Mouse (Mus musculus) B cell, adult 2 months (primary cell): ENCODE data around the gene Sntn.

Source experiments
- DNase-seq, 2 experiments: peaks; one replicate each; pipeline ENCODE4 v3.0.0; 2022

Sntn gene

DNA sequence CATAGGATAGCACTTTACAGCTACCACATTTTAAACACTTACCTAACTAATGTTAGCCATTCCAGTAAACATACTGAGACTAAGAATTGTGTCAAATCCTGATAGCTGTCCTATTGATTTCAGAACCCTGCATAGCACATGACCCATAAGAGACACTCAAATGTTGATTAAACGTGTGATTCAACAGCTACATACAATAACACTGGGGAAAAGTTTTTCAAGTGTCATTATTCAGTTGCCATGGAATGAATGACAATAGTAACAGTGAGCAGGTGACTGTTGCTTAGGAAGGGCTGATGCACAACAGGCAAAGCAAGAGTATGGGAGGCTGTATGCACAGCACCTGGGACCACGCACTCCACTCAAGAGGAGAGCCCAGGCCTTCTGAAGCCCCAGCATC, at the start of gene Sntn:
Sntn (plus strand) TSS at position 301 of the 400 bp plus-strand sequence.
- DNase-seq: no peak

DNA sequence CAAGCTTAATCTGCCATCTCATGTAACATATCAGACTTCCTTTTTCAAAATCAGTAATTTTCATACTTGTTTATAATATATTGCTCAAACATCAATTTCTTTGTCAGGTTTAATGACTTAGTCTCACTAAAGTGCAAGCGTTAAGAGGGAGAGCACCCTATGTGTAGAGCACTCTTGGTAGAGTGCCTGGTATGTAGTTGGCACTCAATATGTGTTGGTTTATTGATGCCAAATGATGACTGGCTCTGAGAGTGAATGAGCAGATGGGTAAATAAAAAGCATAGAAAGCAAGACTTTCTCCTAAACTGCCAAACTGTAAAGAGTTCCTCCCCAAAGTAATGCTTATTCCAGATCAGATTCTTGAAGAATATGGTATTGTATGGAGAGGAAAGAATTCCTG, 20.8 kb upstream of the Sntn start:
- no peak for DNase-seq

DNA sequence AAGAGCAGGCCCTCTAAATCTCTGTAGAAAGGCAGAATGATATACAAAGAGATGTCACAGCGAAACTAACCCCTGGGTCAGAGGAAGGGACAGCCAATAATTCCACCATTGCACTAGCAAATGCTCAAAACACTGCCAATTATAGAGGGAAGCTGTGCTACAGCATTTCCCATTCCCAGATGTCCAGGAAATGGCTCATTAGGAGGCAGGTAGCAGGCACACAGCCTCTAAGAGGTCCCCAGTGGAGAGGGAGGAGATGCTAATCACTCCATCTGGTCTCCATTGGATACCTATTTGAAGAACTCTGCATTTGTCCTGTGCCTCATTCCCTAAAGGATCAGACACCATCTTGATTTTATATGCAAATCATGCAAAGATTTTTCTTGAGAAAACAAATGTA, 19.6 kb upstream of the Sntn start:
- no peak for DNase-seq

DNA sequence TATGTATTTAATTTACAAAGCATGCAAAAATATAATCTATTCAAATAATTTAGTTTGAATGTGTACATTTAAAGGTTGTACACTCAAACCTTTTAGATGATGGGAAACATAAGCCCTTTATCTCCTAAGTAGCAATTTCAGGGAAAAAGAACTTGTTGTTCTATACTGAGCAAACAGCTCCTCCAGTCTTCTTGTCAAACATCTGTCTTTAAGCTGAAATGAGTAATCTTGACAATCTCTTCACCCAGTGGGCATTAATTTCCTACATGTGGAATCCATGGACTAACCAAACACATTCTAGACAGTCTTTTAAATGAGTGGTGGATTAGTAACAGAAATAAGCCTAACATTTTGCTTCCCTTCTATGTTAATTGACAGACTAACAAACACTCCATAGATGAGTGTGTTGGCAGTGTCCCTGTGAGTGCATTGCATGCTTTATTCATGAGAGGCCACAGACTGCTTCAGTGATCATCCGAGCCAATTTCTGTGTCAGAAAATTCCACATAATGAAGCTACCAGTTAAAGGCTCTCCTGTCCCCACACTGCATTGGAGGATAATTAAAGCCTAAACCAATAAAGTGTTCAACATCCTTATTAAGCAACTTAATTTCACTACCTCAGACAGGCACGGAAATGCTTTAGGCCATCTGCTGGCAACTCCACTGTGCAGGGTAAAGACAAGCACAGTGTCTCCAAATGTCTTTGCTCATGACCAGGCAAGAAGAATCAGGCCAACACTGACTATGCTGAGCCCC, 19.0 kb upstream of the Sntn start:
- no peak for DNase-seq

DNA sequence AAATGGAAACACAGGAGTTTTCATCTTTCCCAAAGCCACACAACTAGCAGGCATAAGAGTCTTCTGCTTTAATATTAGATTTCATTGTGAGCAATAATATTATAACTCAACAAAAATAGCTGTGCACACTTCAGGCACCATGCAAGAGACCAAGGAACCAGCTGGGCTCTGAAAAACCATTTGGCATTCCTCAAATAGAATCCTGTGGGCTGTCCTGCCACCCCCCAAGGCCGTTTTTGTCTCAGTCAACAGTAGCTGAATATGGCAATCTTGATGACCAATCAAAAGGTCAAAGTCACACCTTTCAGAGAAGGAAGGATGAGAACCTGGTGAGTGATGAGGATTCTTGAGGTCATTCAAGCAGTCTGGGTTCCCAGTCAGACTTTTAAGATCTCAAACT, 16.0 kb downstream of the Sntn start:
- no peak for DNase-seq

DNA sequence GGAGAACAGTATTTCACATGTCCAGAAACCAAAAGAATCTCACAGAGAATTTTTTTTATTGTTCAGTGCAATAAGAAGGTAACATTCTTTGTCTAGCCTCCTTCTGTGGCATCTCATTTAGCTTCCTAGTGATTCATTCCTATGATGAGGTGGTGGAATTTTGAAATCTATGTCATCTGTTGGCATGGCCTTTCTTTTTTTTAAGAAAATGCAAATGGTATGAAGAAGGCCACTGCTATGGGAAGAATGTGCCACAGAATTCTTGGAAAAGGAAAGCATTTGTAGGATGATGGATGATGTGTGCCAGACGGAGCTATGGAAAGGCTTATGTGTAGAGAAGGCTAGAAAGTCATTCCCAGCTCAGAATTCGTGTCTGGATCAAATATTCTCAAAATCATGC, 19.8 kb downstream of the Sntn start:
- no peak for DNase-seq

DNA sequence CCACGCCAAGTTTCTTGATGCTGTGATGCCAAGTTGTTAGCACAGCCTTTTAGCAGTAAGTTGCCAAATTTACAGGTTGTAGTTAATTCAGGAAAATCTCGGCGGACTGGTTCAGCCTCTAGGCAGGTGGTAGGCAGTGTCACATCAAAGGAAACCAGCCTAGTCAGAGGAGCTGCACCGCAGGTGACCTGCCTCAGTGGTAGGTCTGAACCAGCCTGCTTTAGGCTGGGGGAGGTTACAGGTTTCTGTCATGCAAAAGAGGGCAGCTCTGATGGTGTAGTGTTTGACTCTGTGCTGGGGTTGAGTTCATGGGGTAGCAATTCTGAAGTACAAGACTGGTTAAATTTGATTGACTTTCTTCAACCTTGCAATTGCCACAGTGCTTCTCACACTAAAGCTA, 61.6 kb downstream of the Sntn start:
- no peak for DNase-seq
